Mouse (Mus musculus) testis, adult 2 months (tissue): ENCODE results near the gene Timm23. TPM values are rescaled to one million over a fixed set of nuclear protein-coding genes. Genes with fewer than 3 reads are reported as not detected.

Experiments
- H3K27ac ChIP-seq: fragments of 200-500 bp; 2 replicates; pipeline ENCODE4 v1.5.1; 2012; ENCODE audit warnings: low read depth, low read length; ENCODE audit not compliant: control insufficient read depth, insufficient read depth
- H3K27me3 ChIP-seq: fragments of 200-500 bp; 2 replicates; pipeline ENCODE4 v1.6.1; 2012; ENCODE audit warnings: mild to moderate bottlenecking, low read length, moderate library complexity; ENCODE audit not compliant: control insufficient read depth, insufficient read depth
- H3K36me3 ChIP-seq: fragments of 200-500 bp; 2 replicates; pipeline ENCODE4 v1.6.1; 2012; ENCODE audit warnings: mild to moderate bottlenecking, low read length; ENCODE audit not compliant: control insufficient read depth, insufficient read depth
- H3K4me1 ChIP-seq: fragments of 200-500 bp; 2 replicates; pipeline ENCODE4 v1.6.1; 2012; ENCODE audit warnings: low read length; ENCODE audit not compliant: control insufficient read depth, insufficient read depth
- H3K4me3 ChIP-seq: fragments of 200-500 bp; 2 replicates; pipeline ENCODE4 v1.5.1; 2012; ENCODE audit warnings: low read depth, mild to moderate bottlenecking, low read length, moderate library complexity, mixed read lengths; ENCODE audit not compliant: control insufficient read depth
- CTCF ChIP-seq: fragments of 200-500 bp; IDR thresholded peaks from 2 replicates; pipeline ENCODE4 v1.5.1; 2012; ENCODE audit warnings: low read depth, mild to moderate bottlenecking, inconsistent platforms, low read length, moderate library complexity; ENCODE audit not compliant: control insufficient read depth, insufficient read depth, insufficient replicate concordance
- POLR2A ChIP-seq: fragments of 200-500 bp; IDR thresholded peaks from 2 replicates; pipeline ENCODE4 v1.6.1; 2012; ENCODE audit warnings: low read depth, mild to moderate bottlenecking, inconsistent platforms, low read length, moderate library complexity; ENCODE audit not compliant: control insufficient read depth
- polyA plus RNA-seq: library from polyadenylated mRNA; depleted of rRNA; stranded (reverse); fragments of >200 nt; gene quantifications from 2 replicates; pipeline ENCODE4 v1.2.3, GENCODE M21; 2012

Gene Timm23
- polyA plus RNA-seq, 1 experiment: 146 TPM

- no peak overlapping the region for H3K27ac ChIP-seq
- no peak for TF ChIP-seq CTCF
- TF ChIP-seq POLR2A: no peak
- H3K36me3 ChIP-seq: no peaks in the 10 kb centered on the region
- no peak overlapping the region; the same call in 1 of the 2 replicates for H3K4me3 ChIP-seq
- H3K27me3 ChIP-seq: no peaks in the 10 kb centered on the region
- H3K4me1 ChIP-seq: peaks cover 7% of the 10 kb centered on the region
Measured at GRCm38 (mm10) chr14:32164173-32165051, 37.3 kb downstream of the Timm23 start.

GRCm38 (mm10) chr14:32163203-32163888 is 38.4 kb downstream of the Timm23 start:
- Histone ChIP-seq H3K36me3 (no peaks in the 10 kb centered on the region), H3K27me3 (no peaks in the 10 kb centered on the region), H3K4me3 (no peak overlapping the region), H3K4me1 (peaks cover 10% of the 10 kb centered on the region), H3K27ac (no peak overlapping the region)
- no peak for TF ChIP-seq CTCF
- no peak for TF ChIP-seq POLR2A

GRCm38 (mm10) chr14:32162231-32162630 is 39.5 kb downstream of the Timm23 start:
- peaks cover 10% of the 10 kb centered on the region for H3K4me1 ChIP-seq

GRCm38 (mm10) chr14:32161090-32161885 is 40.4 kb downstream of the Timm23 start:
- Histone ChIP-seq H3K4me1 (peaks cover 10% of the 10 kb centered on the region), H3K4me3 (no peak overlapping the region), H3K36me3 (no peaks in the 10 kb centered on the region), H3K27me3 (no peaks in the 10 kb centered on the region), H3K27ac (no peak overlapping the region)
- no peak for TF ChIP-seq CTCF

More at GRCm38 (mm10) chr14:32162231-32162630, 39.5 kb downstream of the Timm23 start:
- H3K27me3 ChIP-seq: no peaks in the 10 kb centered on the region
- no peak overlapping the region for H3K27ac ChIP-seq
- no peaks in the 10 kb centered on the region for H3K36me3 ChIP-seq
- no peak overlapping the region for H3K4me3 ChIP-seq
- TF ChIP-seq CTCF: no peak
- TF ChIP-seq POLR2A: no peak

- peak overlapping the region; percentile 93 for H3K4me3 ChIP-seq
- TF ChIP-seq CTCF: no peak
- no peak for TF ChIP-seq POLR2A
- peaks cover 10% of the 10 kb centered on the region for H3K4me1 ChIP-seq
- H3K27ac ChIP-seq: no peak overlapping the region; the same call in 1 of the 2 replicates
- H3K27me3 ChIP-seq: no peaks in the 10 kb centered on the region
- H3K36me3 ChIP-seq: no peaks in the 10 kb centered on the region
Measured at GRCm38 (mm10) chr14:32160563-32160962, 41.1 kb downstream of the Timm23 start.

GRCm38 (mm10) chr14:32159690-32160246 is 41.9 kb downstream of the Timm23 start, which contains the start of gene Ncoa4:
TSS of gene Ncoa4 (plus strand) at chr14:32159865.
- H3K4me3 ChIP-seq: peak within 1 kb of the TSS; percentile 93
- TF ChIP-seq POLR2A (peak; percentile 95), CTCF (no peak)
- no peaks in the 10 kb centered on the region for H3K27me3 ChIP-seq
- peak within 1 kb of the TSS; percentile 56 for H3K27ac ChIP-seq
- peaks cover 10% of the 10 kb centered on the region for H3K4me1 ChIP-seq
- H3K36me3 ChIP-seq: no peaks in the 10 kb centered on the region
